Mouse (Mus musculus) thymus, postnatal 4 days (tissue): ENCODE measurements around the gene E130208F15Rik.

Experiments
- DNase-seq: peaks from one replicate; pipeline ENCODE4 v3.0.0; 2021

E130208F15Rik gene

GRCm38 (mm10) chr7:30321539-30322284, at the start of gene E130208F15Rik:
E130208F15Rik (plus strand) TSS chr7:30321740.
- peak; percentile 77 for DNase-seq

GRCm38 (mm10) chr7:30274383-30274782, 47.2 kb upstream of the E130208F15Rik start:
- DNase-seq: no peak

DNA sequence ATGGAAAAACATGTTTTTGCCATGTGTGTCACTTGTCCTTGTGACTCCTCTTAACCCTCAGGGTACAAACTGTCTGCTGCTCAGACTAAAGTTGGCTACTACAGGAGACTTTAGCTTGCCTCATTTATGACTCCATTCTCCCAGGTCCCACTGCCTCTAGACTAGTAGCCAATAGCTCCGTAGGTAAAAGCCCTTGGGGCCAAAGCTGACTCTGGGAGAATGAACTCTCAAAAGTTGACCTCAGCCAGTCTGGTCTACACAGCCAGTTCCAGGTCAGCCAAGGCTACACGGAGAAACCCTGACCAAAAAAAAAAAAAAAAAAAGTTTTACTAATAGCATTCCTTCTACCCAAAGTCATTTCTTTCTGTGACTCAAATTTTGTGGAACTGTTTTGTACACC, 42.6 kb upstream of the E130208F15Rik start:
- no peak for DNase-seq

- DNase-seq: no peak
Measured at GRCm38 (mm10) chr7:30279536-30279935, 42.0 kb upstream of the E130208F15Rik start.

DNA sequence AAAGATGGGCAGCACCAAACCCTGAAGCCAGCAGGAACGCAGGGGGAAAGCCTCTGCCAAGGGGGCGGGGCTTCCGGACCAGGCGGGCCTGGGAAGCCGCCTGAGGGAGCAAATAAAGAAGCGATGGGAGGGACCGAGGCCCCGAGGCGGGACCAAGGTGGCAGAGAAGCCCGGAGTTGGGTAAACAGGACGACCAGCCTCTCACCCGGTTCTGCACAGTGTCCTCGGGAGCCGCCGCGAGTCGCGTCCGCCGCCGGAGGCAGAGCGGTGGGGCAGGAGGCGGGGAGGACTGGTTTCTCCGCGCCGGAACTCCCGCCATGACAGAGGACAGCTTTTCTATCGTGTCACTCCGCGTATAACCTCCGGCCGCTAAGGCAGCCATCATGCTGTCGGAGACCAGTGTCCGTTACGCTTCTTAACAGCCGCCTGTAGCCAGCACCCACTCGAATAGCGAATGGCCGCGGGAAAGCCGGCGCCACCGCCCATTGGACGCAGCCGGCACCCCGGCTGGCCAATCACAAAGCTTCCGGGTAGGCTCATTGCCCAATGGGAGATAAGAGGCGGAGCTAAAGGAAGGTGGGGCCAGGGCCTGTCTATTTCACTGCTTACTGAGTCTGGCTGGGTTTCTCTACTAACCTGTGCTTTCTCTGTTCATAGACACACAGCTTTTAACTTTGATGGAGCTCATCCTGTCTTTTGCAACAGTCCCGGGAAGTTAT, 41.4 kb upstream of the E130208F15Rik start, which contains the start of the genes Thap8 and Wdr62:
Gene Thap8 (plus strand): TSS at position 144 of the 719 bp plus-strand sequence.
Gene Wdr62 (minus strand): TSS at position 469 of the 719 bp plus-strand sequence.
- DNase-seq: peak; percentile 92

GRCm38 (mm10) chr7:30280670-30281138, 40.8 kb upstream of the E130208F15Rik start:
- peak; percentile 78 for DNase-seq

- no peak for DNase-seq
Measured at GRCm38 (mm10) chr7:30281522-30281921, 40.0 kb upstream of the E130208F15Rik start.

- no peak for DNase-seq
Measured at GRCm38 (mm10) chr7:30282740-30283139, 38.8 kb upstream of the E130208F15Rik start.

DNA sequence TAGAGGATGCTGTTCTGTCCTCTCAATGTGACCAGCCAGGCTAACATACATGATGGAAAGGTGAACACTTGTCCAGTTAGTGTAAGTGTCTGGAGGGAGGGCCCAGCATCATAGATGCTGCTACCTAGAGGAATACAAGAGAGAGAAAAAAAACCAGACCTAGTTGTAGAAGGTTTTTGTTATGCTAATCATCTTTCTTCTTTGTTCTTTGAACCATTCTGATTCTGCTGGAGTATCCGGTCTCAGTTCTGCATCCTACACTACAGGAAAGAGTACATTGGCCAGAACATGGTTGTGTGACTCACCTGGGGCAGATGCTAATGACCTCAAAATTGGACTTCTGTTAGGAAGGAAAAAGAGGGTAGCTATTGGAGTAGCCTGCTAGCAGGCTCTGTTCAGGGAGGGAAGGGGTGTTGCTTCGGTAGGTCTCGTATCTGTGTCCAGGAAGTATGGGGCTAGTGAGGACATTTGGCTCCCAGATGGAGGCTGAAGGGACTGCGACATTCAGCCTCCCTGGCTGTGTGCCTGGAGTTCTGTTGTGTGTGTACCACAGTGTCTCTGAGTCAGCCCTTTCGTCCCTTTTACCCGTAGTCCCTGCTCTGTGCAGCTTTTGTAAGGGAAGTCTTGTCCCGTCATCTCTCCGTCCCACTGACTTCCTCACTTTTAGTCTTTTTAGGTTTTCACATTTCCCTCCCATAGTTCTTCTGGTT, 34.7 kb upstream of the E130208F15Rik start:
- no peak for DNase-seq

DNA sequence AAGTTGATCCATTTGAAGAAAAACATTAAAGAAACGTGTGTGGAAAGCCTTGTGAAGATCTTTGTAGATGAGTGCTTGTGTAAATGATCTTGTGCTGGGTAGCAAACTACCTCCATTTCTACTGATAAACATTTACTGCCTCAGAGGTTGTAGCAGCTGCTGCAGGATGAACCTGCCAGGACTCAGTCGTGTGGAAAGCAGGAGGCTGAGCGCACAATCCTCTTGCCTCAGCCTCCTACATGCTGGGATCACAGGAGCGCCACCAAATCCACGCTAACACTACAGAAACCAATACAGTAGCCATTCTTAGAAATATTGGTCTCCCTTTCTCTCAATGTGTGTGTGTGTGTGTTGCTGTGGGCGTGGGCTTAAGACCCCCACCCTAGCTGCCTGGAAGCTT, 33.5 kb upstream of the E130208F15Rik start:
- no peak for DNase-seq

DNA sequence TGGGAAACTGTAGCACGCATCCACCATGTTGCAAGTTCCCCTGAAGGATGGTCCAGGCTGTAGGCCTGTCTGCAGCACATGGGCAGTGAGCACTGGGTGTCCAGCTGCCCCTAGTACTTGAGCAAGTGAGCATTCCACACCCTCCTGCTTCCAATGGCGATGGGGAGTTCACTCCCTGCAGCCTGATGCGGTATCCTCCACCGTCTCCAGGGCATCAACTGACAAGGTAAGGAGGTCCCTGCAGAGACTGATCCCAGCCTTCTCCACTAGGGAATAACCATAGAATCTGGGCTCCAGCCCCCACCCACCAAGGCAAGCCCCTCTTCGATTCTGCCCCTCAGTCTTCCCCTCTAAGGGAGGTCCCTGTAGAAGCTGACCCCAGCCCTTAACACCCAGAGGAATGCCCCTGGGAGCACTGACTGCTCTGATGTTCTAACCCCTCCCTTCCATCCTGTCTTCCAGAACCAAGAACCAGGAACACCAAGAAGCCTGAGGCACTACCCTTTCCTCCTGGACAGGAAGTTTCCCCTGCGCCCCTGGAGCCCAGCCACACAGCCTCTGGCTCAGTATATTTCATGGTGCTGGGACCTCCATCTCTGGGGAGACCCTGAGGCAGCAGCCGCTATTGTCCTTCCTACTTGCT, 32.3 kb upstream of the E130208F15Rik start:
- no peak for DNase-seq

GRCm38 (mm10) chr7:30289714-30290399, 31.7 kb upstream of the E130208F15Rik start:
- DNase-seq: no peak

DNA sequence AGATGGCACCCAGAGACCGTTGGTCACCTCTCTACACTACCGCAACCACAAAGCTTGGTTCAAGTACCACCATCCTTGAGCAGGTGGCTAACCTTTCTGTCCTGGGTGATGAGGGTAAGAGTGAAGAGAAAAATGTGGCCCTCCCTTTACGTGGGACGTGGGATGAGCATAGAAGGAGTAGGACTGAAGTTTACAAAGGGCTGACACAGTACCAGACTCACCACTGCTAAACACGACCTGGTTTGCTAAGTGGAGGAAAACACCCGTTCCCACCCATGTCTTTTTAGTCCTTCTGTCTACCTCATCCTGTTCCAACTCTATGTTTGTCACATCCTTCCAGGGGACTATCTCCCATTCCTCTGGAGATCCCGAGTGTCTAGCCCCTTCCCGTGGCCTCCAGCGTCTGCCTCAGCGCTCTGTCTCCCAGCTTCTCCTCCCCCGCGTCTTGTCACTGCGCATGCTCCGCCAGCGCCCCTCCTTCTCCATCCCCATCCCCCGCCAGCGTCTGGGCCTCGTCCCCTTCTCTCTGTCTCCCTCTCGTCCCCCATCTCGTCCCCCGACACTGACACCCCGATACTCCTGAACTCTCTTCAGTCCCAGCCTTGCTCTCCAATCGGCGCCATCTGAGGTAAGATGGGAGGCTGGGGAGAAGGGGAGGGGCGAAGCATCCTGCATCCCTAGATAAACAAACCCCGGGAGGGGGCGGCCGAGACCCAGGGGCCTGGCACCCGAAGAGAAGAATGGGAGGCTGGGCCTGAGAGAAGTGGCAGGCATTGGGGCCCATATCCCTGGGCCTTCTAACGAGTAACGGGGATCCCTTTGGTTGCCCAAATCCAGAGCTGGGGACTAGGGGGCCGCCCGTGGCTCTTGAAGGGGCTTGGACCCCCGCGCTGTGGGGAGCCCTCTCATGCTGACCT, 30.1 kb upstream of the E130208F15Rik start, which contains the start of gene Clip3:
Gene Clip3 (plus strand): TSS at position 514 of the 917 bp plus-strand sequence.
- peak; percentile 69 for DNase-seq

DNA sequence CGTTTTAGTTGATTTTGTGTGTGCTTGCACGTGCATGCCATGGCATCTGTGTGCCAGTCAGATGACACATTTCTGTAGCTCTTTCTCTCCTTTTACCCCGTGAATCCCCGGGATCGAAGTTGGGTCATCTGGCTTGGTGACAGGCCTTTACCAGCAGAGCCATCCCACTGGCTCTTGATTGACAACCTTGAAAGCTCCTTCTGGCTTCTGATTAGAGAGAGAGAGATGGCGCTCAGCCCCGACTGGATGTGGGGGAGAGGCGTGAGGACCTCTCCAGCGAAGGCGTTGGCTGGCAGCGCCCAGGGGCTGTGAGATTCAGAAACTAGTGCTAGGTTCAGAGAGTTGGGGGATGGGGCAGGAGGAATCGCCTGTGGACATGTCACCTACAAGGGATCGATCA, 27.7 kb upstream of the E130208F15Rik start:
- no peak for DNase-seq

- no peak for DNase-seq
Measured at GRCm38 (mm10) chr7:30294296-30294695, 27.2 kb upstream of the E130208F15Rik start.

- DNase-seq: no peak
Measured at GRCm38 (mm10) chr7:30295103-30295502, 26.4 kb upstream of the E130208F15Rik start.

- no peak for DNase-seq
Measured at GRCm38 (mm10) chr7:30296816-30297215, 24.7 kb upstream of the E130208F15Rik start.

GRCm38 (mm10) chr7:30297266-30297665, 24.3 kb upstream of the E130208F15Rik start:
- no peak for DNase-seq

GRCm38 (mm10) chr7:30300914-30301313, 20.6 kb upstream of the E130208F15Rik start:
- peak; percentile 69 for DNase-seq

GRCm38 (mm10) chr7:30306083-30306779, 15.3 kb upstream of the E130208F15Rik start:
- peak; percentile 38 for DNase-seq
